Mouse (Mus musculus) lung, embryonic 14.5 days (tissue): ENCODE measurements at regions not wholly inside any gene's neighbourhood (a gene's known extent, or its start where the extent isn't known, plus 50 kb on each side); places are given as distances from the start of the nearest gene placed in this dataset.
A peak's percentile ranks its signal among the peaks of the same experiment; 100 is the strongest.

Experiments
- ATAC-seq: fragments of 200-750 bp; cut with Nextera tagmentation; 2 replicates; pipeline ENCODE4 v1.8.0; 2017; ENCODE audit warnings: mild to moderate bottlenecking, moderate TSS enrichment, moderate library complexity; ENCODE audit not compliant: insufficient read depth
- DNase-seq: peaks from one replicate; pipeline ENCODE4 v3.0.0-alpha.2; 2015
- H3K27ac ChIP-seq: fragments of 300-500 bp; sonication (generic); 2 replicates; pipeline ENCODE4 v1.5.1; 2014; ENCODE audit warnings: low read depth, mild to moderate bottlenecking, moderate library complexity
- H3K27me3 ChIP-seq: fragments of 300-500 bp; sonication (generic); 2 replicates; pipeline ENCODE4 v1.6.1; 2014; ENCODE audit warnings: low read length, control low read depth; ENCODE audit not compliant: insufficient read depth
- H3K36me3 ChIP-seq: fragments of 300-500 bp; sonication (generic); 2 replicates; pipeline ENCODE4 v1.6.1; 2014; ENCODE audit warnings: control low read depth; ENCODE audit not compliant: insufficient read depth
- H3K4me1 ChIP-seq: fragments of 300-500 bp; sonication (generic); 2 replicates; pipeline ENCODE4 v1.6.1; 2014; ENCODE audit warnings: antibody characterized with exemption, control low read depth; ENCODE audit not compliant: insufficient read depth
- H3K4me2 ChIP-seq: fragments of 300-500 bp; sonication (generic); 2 replicates; pipeline ENCODE4 v1.6.1; 2014; ENCODE audit warnings: mild to moderate bottlenecking
- H3K4me3 ChIP-seq: fragments of 300-500 bp; sonication (generic); 2 replicates; pipeline ENCODE4 v1.5.1; 2014; ENCODE audit warnings: low read depth, low read length
- H3K9ac ChIP-seq: fragments of 300-500 bp; sonication (generic); 2 replicates; pipeline ENCODE4 v1.6.1; 2014
- H3K9me3 ChIP-seq: fragments of 300-500 bp; sonication (generic); 2 replicates; pipeline ENCODE4 v1.6.1; 2016; ENCODE audit warnings: low read depth, low read length, control low read depth
- CTCF ChIP-seq: IDR thresholded peaks from 2 replicates; pipeline ENCODE4 v1.5.1; 2016; ENCODE audit warnings: antibody characterized with exemption, low read depth
- WGBS: fragments of 180-500 bp; shearing (Covaris S2); extraction: QIAGEN DNeasy Blood & Tissue Kit; methylation state at CpG from one replicate; pipeline ENCODE4 v1.1.7; 2014; 5-methylcytosine and 5-hydroxymethylcytosine counted together

- Histone ChIP-seq H3K4me3 (no peak overlapping the region), H3K9ac (no peak overlapping the region), H3K4me1 (no peaks in the 10 kb centered on the region), H3K27ac (no peak overlapping the region), H3K4me2 (no peak overlapping the region), H3K27me3 (no peaks in the 10 kb centered on the region), H3K36me3 (no peaks in the 10 kb centered on the region), H3K9me3 (no peaks in the 10 kb centered on the region)
- DNase-seq = no peak
- WGBS = 69% methylated on average over 5 of the region's 5 CpGs
- no peak for ATAC-seq
- TF ChIP-seq CTCF = no peak
Observed at GRCm38 (mm10) chr4:12538043-12538442, 366.2 kb upstream of the Fam92a start.

DNA sequence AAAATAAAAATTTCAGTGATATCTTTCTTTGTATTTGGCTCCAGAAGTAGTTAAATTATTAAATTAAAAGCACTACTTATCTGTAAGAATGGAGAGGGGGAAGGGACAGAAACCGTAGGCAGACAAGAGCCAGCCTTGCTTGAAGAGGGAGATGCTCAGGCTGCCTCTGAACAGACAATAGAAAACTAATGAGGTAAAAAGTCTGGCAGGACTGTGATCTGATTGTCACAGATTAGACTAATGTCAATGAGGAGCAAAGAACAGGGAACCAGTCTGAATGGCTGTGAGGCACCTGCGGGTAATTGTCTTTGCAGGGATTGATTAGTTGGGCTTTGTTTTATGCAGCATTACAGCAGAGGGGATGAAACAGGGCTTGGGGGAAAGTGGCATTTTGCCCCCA lies 362.3 kb upstream of the Fam92a start:
- H3K9me3 ChIP-seq = no peaks in the 10 kb centered on the region
- WGBS = 40% methylated on average over 2 of the region's 2 CpGs
- no peaks in the 10 kb centered on the region for H3K4me1 ChIP-seq
- no peak overlapping the region for H3K4me2 ChIP-seq
- H3K27ac ChIP-seq = no peak overlapping the region
- DNase-seq (no peak), ATAC-seq (no peak)
- TF ChIP-seq CTCF = no peak
- no peaks in the 10 kb centered on the region for H3K27me3 ChIP-seq
- no peak overlapping the region for H3K9ac ChIP-seq
- no peak overlapping the region for H3K4me3 ChIP-seq
- H3K36me3 ChIP-seq = no peaks in the 10 kb centered on the region

GRCm38 (mm10) chr4:12532961-12533360 lies 361.1 kb upstream of the Fam92a start:
- Histone ChIP-seq H3K4me2 (no peak overlapping the region), H3K36me3 (no peaks in the 10 kb centered on the region), H3K9me3 (no peaks in the 10 kb centered on the region), H3K27ac (no peak overlapping the region), H3K27me3 (no peaks in the 10 kb centered on the region), H3K4me1 (no peaks in the 10 kb centered on the region), H3K9ac (no peak overlapping the region), H3K4me3 (no peak overlapping the region)
- DNase-seq (peak; percentile 56), ATAC-seq (no peak)
- no peak for TF ChIP-seq CTCF
- whole genome bisulfite sequencing = 33% methylated on average over 4 of the region's 4 CpGs

DNA sequence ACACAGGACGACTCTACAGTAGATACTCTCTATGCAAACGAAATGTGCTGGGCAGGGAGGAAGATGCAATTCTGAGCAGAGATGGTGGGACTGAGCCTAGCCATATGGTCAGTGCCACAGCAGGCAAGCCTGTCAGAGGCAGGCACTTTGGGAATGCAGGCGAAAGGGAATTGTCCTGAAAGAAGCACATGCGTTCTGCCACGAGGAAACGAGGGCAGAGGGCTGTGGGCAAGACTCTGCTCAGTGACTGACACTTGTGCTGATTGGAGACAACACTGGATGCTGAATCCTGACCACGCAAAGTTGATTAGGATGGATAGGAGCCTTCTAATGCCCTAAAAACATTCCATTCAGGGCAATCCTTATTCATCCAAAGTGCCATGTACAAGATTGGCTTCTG lies 350.5 kb upstream of the Fam92a start:
- Histone ChIP-seq H3K36me3 (no peaks in the 10 kb centered on the region), H3K4me1 (no peaks in the 10 kb centered on the region), H3K27ac (no peak overlapping the region), H3K4me2 (no peak overlapping the region), H3K4me3 (no peak overlapping the region), H3K9ac (no peak overlapping the region), H3K27me3 (no peaks in the 10 kb centered on the region), H3K9me3 (no peaks in the 10 kb centered on the region)
- 57% methylated on average over 7 of the region's 7 CpGs for WGBS
- no peak for TF ChIP-seq CTCF
- DNase-seq (no peak), ATAC-seq (no peak)

DNA sequence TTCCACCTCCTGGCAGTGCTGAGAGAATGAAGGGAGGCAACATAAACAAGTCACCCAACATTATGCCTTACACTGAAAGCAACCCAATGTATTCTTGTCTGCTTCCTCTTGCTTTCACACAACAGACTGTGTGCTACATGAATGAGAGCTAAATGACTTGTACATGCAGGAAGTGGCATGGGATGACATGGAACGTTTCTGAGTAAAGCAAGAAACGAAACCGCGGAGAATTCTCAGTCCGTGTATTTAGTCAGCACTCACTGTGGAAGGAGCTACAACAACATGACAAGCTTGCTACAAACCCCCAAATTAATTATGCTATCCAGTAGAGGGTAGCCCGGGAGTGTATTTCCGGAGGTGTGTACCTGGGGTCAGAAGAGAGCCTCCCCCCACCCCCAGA lies 349.4 kb upstream of the Fam92a start:
- DNase-seq (no peak), ATAC-seq (no peak)
- no peaks in the 10 kb centered on the region for H3K36me3 ChIP-seq
- no peak overlapping the region for H3K4me2 ChIP-seq
- H3K9me3 ChIP-seq = no peaks in the 10 kb centered on the region
- H3K27me3 ChIP-seq = no peaks in the 10 kb centered on the region
- no peak for TF ChIP-seq CTCF
- no peak overlapping the region for H3K27ac ChIP-seq
- WGBS = 82% methylated on average over 7 of the region's 7 CpGs
- H3K9ac ChIP-seq = no peak overlapping the region
- no peak overlapping the region for H3K4me3 ChIP-seq
- no peaks in the 10 kb centered on the region for H3K4me1 ChIP-seq

GRCm38 (mm10) chr4:12516497-12516896 lies 344.7 kb upstream of the Fam92a start:
- 82% methylated on average over 10 of the region's 10 CpGs for WGBS
- H3K36me3 ChIP-seq = no peaks in the 10 kb centered on the region

GRCm38 (mm10) chr4:12511656-12512385 lies 340.0 kb upstream of the Fam92a start:
- Histone ChIP-seq H3K9ac (no peak overlapping the region), H3K36me3 (no peaks in the 10 kb centered on the region), H3K9me3 (no peaks in the 10 kb centered on the region), H3K4me1 (no peaks in the 10 kb centered on the region; the same call in 1 of the 2 replicates), H3K27me3 (no peaks in the 10 kb centered on the region), H3K4me2 (no peak overlapping the region), H3K4me3 (no peak overlapping the region), H3K27ac (peak overlapping the region; percentile 52; the same call in 1 of the 2 replicates)
- ATAC-seq (peak; percentile 95), DNase-seq (peak; percentile 96)
- WGBS = 41% methylated on average over 10 of the region's 10 CpGs
- TF ChIP-seq CTCF = no peak

More at GRCm38 (mm10) chr4:12516497-12516896, 344.7 kb upstream of the Fam92a start:
- Histone ChIP-seq H3K4me1 (no peaks in the 10 kb centered on the region; the same call in 1 of the 2 replicates), H3K9ac (no peak overlapping the region), H3K27me3 (no peaks in the 10 kb centered on the region), H3K27ac (no peak overlapping the region), H3K9me3 (no peaks in the 10 kb centered on the region), H3K4me2 (no peak overlapping the region), H3K4me3 (no peak overlapping the region)
- no peak for TF ChIP-seq CTCF
- DNase-seq = no peak
- no peak for ATAC-seq
